Mouse (Mus musculus): Measurements from ENCODE around the gene Sertad4.
A peak's percentile ranks its signal among the peaks of the same experiment; 100 is the strongest.

Gene Sertad4

GRCm38 (mm10) chr1:192806168-192807157 lies 49.1 kb downstream of the Sertad4 start:
- no peak for DNase-seq (ENCODE audit: low spot score)

GRCm38 (mm10) chr1:192800338-192800737 lies 55.2 kb downstream of the Sertad4 start:
- DNase-seq (ENCODE audit: low spot score): no peak

GRCm38 (mm10) chr1:192799165-192799991 lies 56.2 kb downstream of the Sertad4 start:
- peak; percentile 73 for DNase-seq (ENCODE audit: low spot score)

- DNase-seq (ENCODE audit: low spot score): no peak
These were observed 57.1 kb downstream of the Sertad4 start for GRCm38 (mm10) chr1:192798212-192799164.

GRCm38 (mm10) chr1:192797011-192797274 lies 58.6 kb downstream of the Sertad4 start:
- DNase-seq (ENCODE audit: low spot score): no peak

GRCm38 (mm10) chr1:192796201-192797010 lies 59.1 kb downstream of the Sertad4 start:
- DNase-seq (ENCODE audit: low spot score): peak; percentile 77

DNA sequence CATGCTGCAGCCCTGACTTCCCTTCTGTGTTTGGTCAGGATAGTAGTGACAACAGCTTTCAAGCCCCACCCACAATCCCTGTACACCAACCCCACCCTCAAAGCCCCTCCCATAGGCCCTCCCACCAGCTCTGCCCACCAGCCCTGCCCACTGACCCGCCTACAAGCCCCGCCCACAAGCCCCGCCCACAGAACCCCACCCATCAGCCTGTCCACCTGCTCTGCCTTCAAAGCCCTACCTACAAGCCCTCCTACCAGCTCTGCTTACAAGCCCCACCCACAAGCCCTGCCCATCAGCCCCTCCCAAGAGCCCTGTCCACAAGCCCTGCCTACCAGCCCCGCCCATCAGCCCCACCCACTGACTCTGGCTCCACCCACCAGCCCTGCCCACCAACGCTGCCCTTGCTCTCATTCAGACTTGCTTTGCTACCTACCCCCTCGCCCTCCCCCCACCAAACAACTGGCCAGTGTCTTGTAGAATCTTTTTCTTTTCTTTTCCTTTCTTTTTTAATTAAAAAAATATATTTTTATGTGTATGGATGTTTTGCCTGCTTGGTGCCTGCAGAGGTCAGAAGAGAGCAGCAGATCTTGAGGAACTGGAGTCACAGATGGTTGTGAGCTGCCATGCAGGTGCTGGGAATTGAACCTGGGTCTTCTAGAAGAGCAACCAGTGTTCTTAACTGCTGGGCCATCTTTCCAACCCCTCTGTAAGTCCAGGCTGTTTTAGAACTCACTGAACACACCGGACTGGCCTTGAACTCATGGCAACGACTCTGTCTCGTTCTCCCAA lies 60.4 kb downstream of the Sertad4 start:
- DNase-seq (ENCODE audit: low spot score): no peak

Measured in embryo, embryonic 10 days (tissue).